26 mouse cellular contexts compared by ENCODE assay signal in the genomic region with DNA sequence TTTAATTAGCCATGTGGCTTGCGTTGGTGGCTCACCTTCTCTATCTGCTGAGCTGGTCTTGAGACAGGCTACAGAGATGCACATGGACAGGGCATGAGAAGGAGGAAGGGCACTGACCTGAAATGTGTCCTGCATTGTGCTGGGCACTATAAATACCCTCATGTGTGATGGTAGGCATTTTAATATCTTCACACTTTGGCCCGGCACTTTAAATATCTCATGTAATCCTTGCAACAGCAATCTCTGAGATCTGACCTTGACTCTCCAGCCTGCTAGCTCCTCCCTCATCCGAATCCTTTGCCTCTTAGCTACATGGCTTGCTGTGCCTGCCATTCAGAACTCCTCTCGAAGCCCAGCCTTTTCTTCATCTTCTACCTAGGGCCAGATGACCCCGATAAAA.
"Had no signal": no experiment of that assay in that cellular context is flagged by ENCODE, and none has a peak within 500 bp of the region (broad histone marks: within the 10 kb centered on the region; RNA-seq: fewer than 3 reads in every experiment).

No protein-coding gene starts in this region.

- H3K27me3 ChIP-seq: embryonic facial prominence, embryonic 12.5 days; embryonic facial prominence, embryonic 13.5 days; embryonic facial prominence, embryonic 15.5 days; forebrain, embryonic 12.5 days; forebrain, embryonic 13.5 days; forebrain, embryonic 15.5 days had no signal

- H3K9ac ChIP-seq: embryonic facial prominence, embryonic 12.5 days; embryonic facial prominence, embryonic 13.5 days; embryonic facial prominence, embryonic 15.5 days; forebrain, embryonic 12.5 days; forebrain, embryonic 13.5 days; forebrain, embryonic 15.5 days; forebrain, postnatal 0 days had no signal

- DNase-seq: cerebellum, adult 8-10 months; cerebellum, adult 9-10 months; cerebellum, adult 9-11 months; cerebellum, postnatal 10 days; cerebellum, postnatal 14 days; cerebellum, postnatal 25 days; cerebellum, postnatal 36 days; embryo, embryonic 11 days; forebrain, postnatal 0 days; gastrocnemius, postnatal 10 days; gastrocnemius, postnatal 25 days; gastrocnemius, postnatal 36 days; heart, adult 18-20 months; heart, adult 2 months had no signal

- ATAC-seq: forebrain, embryonic 13.5 days; forebrain, embryonic 14.5 days; forebrain, embryonic 15.5 days; forebrain, embryonic 16.5 days; forebrain, postnatal 0 days had no signal

- H3K36me3 ChIP-seq: embryonic facial prominence, embryonic 10.5 days; embryonic facial prominence, embryonic 12.5 days; embryonic facial prominence, embryonic 13.5 days; embryonic facial prominence, embryonic 15.5 days; forebrain, embryonic 10.5 days; forebrain, embryonic 12.5 days; forebrain, embryonic 15.5 days had no signal

- H3K4me1 ChIP-seq: embryonic facial prominence, embryonic 12.5 days; forebrain, embryonic 13.5 days had no signal

- H3K4me2 ChIP-seq: embryonic facial prominence, embryonic 12.5 days; embryonic facial prominence, embryonic 13.5 days; embryonic facial prominence, embryonic 15.5 days; forebrain, embryonic 12.5 days; forebrain, embryonic 13.5 days; forebrain, embryonic 15.5 days; heart, embryonic 11.5 days had no signal

- H3K4me3 ChIP-seq: embryonic facial prominence, embryonic 10.5 days; embryonic facial prominence, embryonic 12.5 days; embryonic facial prominence, embryonic 13.5 days; embryonic facial prominence, embryonic 15.5 days; erythroblast, embryonic 14.5 days; forebrain, embryonic 10.5 days; forebrain, embryonic 12.5 days; forebrain, embryonic 13.5 days; forebrain, embryonic 15.5 days; heart, adult 2 months had no signal

- H3K27ac ChIP-seq: embryonic facial prominence, embryonic 10.5 days; embryonic facial prominence, embryonic 12.5 days; embryonic facial prominence, embryonic 13.5 days; embryonic facial prominence, embryonic 15.5 days; forebrain, embryonic 10.5 days; forebrain, embryonic 12.5 days; forebrain, embryonic 13.5 days; forebrain, embryonic 15.5 days; heart, adult 2 months had no signal

- H3K9me3 ChIP-seq: embryonic facial prominence, embryonic 10.5 days; embryonic facial prominence, embryonic 12.5 days; embryonic facial prominence, embryonic 13.5 days; embryonic facial prominence, embryonic 15.5 days; forebrain, embryonic 10.5 days; forebrain, embryonic 12.5 days; forebrain, embryonic 13.5 days; forebrain, embryonic 15.5 days had no signal
